Mouse (Mus musculus) ES-E14 (cell line): ENCODE measurements at regions not wholly inside any gene's neighbourhood (a gene's known extent, or its start where the extent isn't known, plus 50 kb on each side); places are given as distances from the start of the nearest gene placed in this dataset.

Experiments
- MAFK ChIP-seq: IDR thresholded peaks from 2 replicates; pipeline ENCODE4 v1.6.1; 2014; ENCODE audit warnings: mild to moderate bottlenecking, low read depth, low read length, inconsistent platforms; ENCODE audit not compliant: insufficient read depth
- ZC3H11A ChIP-seq: IDR thresholded peaks from 2 replicates; pipeline ENCODE4 v1.6.1; 2012; ENCODE audit warnings: low read depth, mild to moderate bottlenecking, inconsistent platforms, low read length, borderline replicate concordance

DNA sequence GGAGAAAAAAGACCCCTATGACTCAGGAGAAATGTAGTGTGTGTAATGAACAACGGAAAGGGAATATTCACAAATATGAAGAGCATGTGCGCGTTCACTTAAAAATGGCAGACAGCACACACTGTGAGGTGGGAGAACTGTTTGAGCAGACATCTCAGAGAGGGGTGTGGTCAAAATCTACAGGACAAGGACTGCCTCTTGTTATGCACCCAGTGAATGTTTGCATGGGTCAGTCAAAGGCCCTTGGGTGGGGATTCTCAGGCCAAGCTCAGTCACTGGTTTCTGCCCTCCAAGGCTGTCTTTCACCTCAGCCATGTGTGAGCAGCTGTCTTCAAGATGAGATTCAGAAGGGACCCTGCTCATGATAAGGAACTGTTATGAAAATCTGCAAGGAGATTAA lies 76.6 kb downstream of the Npy start:
- no peak for TF ChIP-seq MAFK
- TF ChIP-seq ZC3H11A, result no peak
